Mouse (Mus musculus) ovary, postnatal 14 days (tissue): ENCODE data around the gene Ddx41.

Experiments used
- DNase-seq: peaks from one replicate; pipeline ENCODE4 v3.0.0; 2022; ENCODE audit warnings: low spot score

The Ddx41 gene

GRCm38 (mm10) chr13:55542891-55543290, 6.4 kb upstream of the Ddx41 start:
- peak; percentile 48 for DNase-seq

- no peak for DNase-seq
Observed at GRCm38 (mm10) chr13:55540933-55541332, 4.5 kb upstream of the Ddx41 start.

GRCm38 (mm10) chr13:55535796-55536193, 663 bp downstream of the Ddx41 start:
- no peak for DNase-seq

GRCm38 (mm10) chr13:55535191-55535590, 1.3 kb downstream of the Ddx41 start:
- no peak for DNase-seq

- no peak for DNase-seq
Observed at GRCm38 (mm10) chr13:55529198-55529915, 7.1 kb downstream of the Ddx41 start, which contains the start of gene Dok3. TSS of gene Dok3 (minus strand) at chr13:55529296.

- DNase-seq: no peak
Observed at GRCm38 (mm10) chr13:55527834-55528772, 8.4 kb downstream of the Ddx41 start.

- no peak for DNase-seq
Observed at GRCm38 (mm10) chr13:55527212-55527611, 9.2 kb downstream of the Ddx41 start.

GRCm38 (mm10) chr13:55525733-55526553, 10.5 kb downstream of the Ddx41 start:
- DNase-seq: no peak

GRCm38 (mm10) chr13:55523951-55524600, 12.4 kb downstream of the Ddx41 start:
- no peak for DNase-seq

- no peak for DNase-seq
Observed at GRCm38 (mm10) chr13:55523278-55523677, 13.2 kb downstream of the Ddx41 start.

GRCm38 (mm10) chr13:55522730-55523129, 13.7 kb downstream of the Ddx41 start:
- no peak for DNase-seq

- DNase-seq: no peak
Observed at GRCm38 (mm10) chr13:55519606-55520005, 16.9 kb downstream of the Ddx41 start.

- DNase-seq: peak; percentile 82
Observed at GRCm38 (mm10) chr13:55516955-55517354, 19.5 kb downstream of the Ddx41 start.

- DNase-seq: no peak
Observed at GRCm38 (mm10) chr13:55513828-55514227, 22.6 kb downstream of the Ddx41 start.

GRCm38 (mm10) chr13:55513111-55513748, 23.2 kb downstream of the Ddx41 start, which contains the start of gene Pdlim7:
TSS of gene Pdlim7 (minus strand) at chr13:55513676.
- peak; percentile 95 for DNase-seq

GRCm38 (mm10) chr13:55512379-55513031, 24.0 kb downstream of the Ddx41 start:
- peak; percentile 49 for DNase-seq

- no peak for DNase-seq
Observed at GRCm38 (mm10) chr13:55511492-55511861, 25.0 kb downstream of the Ddx41 start.

- peak; percentile 71 for DNase-seq
Observed at GRCm38 (mm10) chr13:55510668-55511491, 25.6 kb downstream of the Ddx41 start.

GRCm38 (mm10) chr13:55510332-55510667, 26.2 kb downstream of the Ddx41 start:
- no peak for DNase-seq

- DNase-seq: no peak
Observed at GRCm38 (mm10) chr13:55508531-55508930, 27.9 kb downstream of the Ddx41 start.
